9 mouse cellular contexts compared by ENCODE assay signal in genomic region chr19:46490634-46491033, GRCm38 (mm10). TPM values are rescaled to one million over a fixed set of nuclear protein-coding genes. Genes with fewer than 3 reads are reported as not detected.
DNase-seq lines count a peak whose midpoint lies in the region; ATAC-seq and TF ChIP-seq lines count a peak whose summit lies in the region.
"Had no signal": no experiment of that assay in that cellular context is flagged by ENCODE, and none has a peak within 500 bp of the region (broad histone marks: within the 10 kb centered on the region; RNA-seq: fewer than 3 reads in every experiment).

No protein-coding gene starts in this region.

- no peak overlapping the region for H3ac ChIP-seq in myocyte (ENCODE audit: control insufficient read depth, insufficient read length)

- no peaks in the 10 kb centered on the region for H3K4me1 ChIP-seq in forebrain, embryonic 14.5 days (ENCODE audit: control insufficient read depth, insufficient read depth, low read length)
- H3K4me1 ChIP-seq in forebrain, postnatal 0 days (ENCODE audit: insufficient read depth) = no peaks in the 10 kb centered on the region
- H3K4me1 ChIP-seq in midbrain, embryonic 11.5 days (ENCODE audit: control insufficient read depth, insufficient read depth, low read length) = peaks cover 2% of the 10 kb centered on the region; the same call in 1 of the 2 replicates
- no peaks in the 10 kb centered on the region for H3K4me1 ChIP-seq in midbrain, embryonic 16.5 days (ENCODE audit: control insufficient read depth, insufficient read depth, low read length)

- H3K9me3 ChIP-seq in forebrain, embryonic 14.5 days (replicated peaks; ENCODE audit: control insufficient read depth, low read length) = no peaks in the 10 kb centered on the region
- H3K9me3 ChIP-seq in forebrain, postnatal 0 days (ENCODE audit: low read length) = no peaks in the 10 kb centered on the region
- no peaks in the 10 kb centered on the region for H3K9me3 ChIP-seq in midbrain, embryonic 11.5 days (ENCODE audit: control insufficient read depth, low read length)
- no peaks in the 10 kb centered on the region for H3K9me3 ChIP-seq in midbrain, embryonic 16.5 days (replicated peaks; ENCODE audit: control insufficient read depth, low read length, poor library complexity, severe bottlenecking)
- H3K9me3 ChIP-seq: liver, embryonic 15.5 days had no signal

- WGBS in forebrain, embryonic 14.5 days = 14% methylated on average over 2 of the region's 2 CpGs
- WGBS in forebrain, postnatal 0 days = 0% methylated on average over 2 of the region's 2 CpGs
- 3% methylated on average over 2 of the region's 2 CpGs for WGBS in midbrain, embryonic 11.5 days
- 2% methylated on average over 2 of the region's 2 CpGs for WGBS in midbrain, embryonic 16.5 days

- H3K4me3 ChIP-seq in forebrain, embryonic 14.5 days (ENCODE audit: low read depth, low read length) = no peak overlapping the region
- H3K4me3 ChIP-seq in forebrain, postnatal 0 days (ENCODE audit: low read depth, low read length) = no peak overlapping the region
- no peak overlapping the region for H3K4me3 ChIP-seq in midbrain, embryonic 11.5 days (ENCODE audit: low read depth, low read length)
- H3K4me3 ChIP-seq in midbrain, embryonic 16.5 days (ENCODE audit: low read depth, low read length) = no peak overlapping the region
- H3K4me3 ChIP-seq in myocyte = no peak overlapping the region
- H3K4me3 ChIP-seq: liver, embryonic 15.5 days had no signal

- peak; percentile 55 for DNase-seq in forebrain, embryonic 14.5 days (ENCODE audit: low spot score)
- DNase-seq in forebrain, postnatal 0 days = no peak
- no peak for DNase-seq in midbrain, embryonic 11.5 days (ENCODE audit: low spot score, missing footprints)
- peak; percentile 58 for DNase-seq in gastrocnemius, postnatal 25 days
- DNase-seq in right cerebral cortex, postnatal 36 days (ENCODE audit: low spot score in 2 of 2) = no peak
- DNase-seq in right cerebral cortex, postnatal 14 days = no peak

- ATAC-seq in forebrain, embryonic 14.5 days = 0 out of 2 replicates have a peak, but pooled peaks have one; percentile 26
- ATAC-seq in forebrain, postnatal 0 days = no peak
- peak; percentile 38; the same call in 1 of the 2 replicates for ATAC-seq in midbrain, embryonic 11.5 days (ENCODE audit: low FRiP score)
- no peak for ATAC-seq in midbrain, embryonic 16.5 days

- H3K27me3 ChIP-seq in forebrain, embryonic 14.5 days (replicated peaks; ENCODE audit: control insufficient read depth, insufficient read depth, low read length) = no peaks in the 10 kb centered on the region
- no peaks in the 10 kb centered on the region for H3K27me3 ChIP-seq in forebrain, postnatal 0 days (ENCODE audit: insufficient read depth, low read length)
- no peaks in the 10 kb centered on the region for H3K27me3 ChIP-seq in midbrain, embryonic 11.5 days (ENCODE audit: control insufficient read depth, insufficient read depth, low read length)
- no peaks in the 10 kb centered on the region for H3K27me3 ChIP-seq in midbrain, embryonic 16.5 days (ENCODE audit: control insufficient read depth, insufficient read depth, low read depth, low read length)
- no peaks in the 10 kb centered on the region for H3K27me3 ChIP-seq in myocyte (ENCODE audit: control insufficient read depth, insufficient read depth, insufficient read length)
- H3K27me3 ChIP-seq: liver, embryonic 15.5 days had no signal

- no peak overlapping the region for H3K27ac ChIP-seq in forebrain, embryonic 14.5 days (ENCODE audit: low read depth, low read length)
- no peak overlapping the region for H3K27ac ChIP-seq in forebrain, postnatal 0 days (ENCODE audit: low read depth, low read length)
- no peak overlapping the region for H3K27ac ChIP-seq in midbrain, embryonic 11.5 days (ENCODE audit: low read depth, low read length)
- no peak overlapping the region for H3K27ac ChIP-seq in midbrain, embryonic 16.5 days (ENCODE audit: low read length)
- H3K27ac ChIP-seq: liver, embryonic 15.5 days had no signal

- TF ChIP-seq POLR2A in myocyte (IDR thresholded peaks at IDR 0.05; ENCODE audit: insufficient read length, low read depth) = no peak

- H3K79me2 ChIP-seq in myocyte (ENCODE audit: control insufficient read depth, insufficient read depth) = no peaks in the 10 kb centered on the region

- no peak overlapping the region for H3K4me2 ChIP-seq in forebrain, embryonic 14.5 days (ENCODE audit: low read length)
- no peak overlapping the region for H3K4me2 ChIP-seq in forebrain, postnatal 0 days (ENCODE audit: low read depth)
- no peak overlapping the region for H3K4me2 ChIP-seq in midbrain, embryonic 11.5 days
- no peak overlapping the region for H3K4me2 ChIP-seq in midbrain, embryonic 16.5 days (ENCODE audit: low read length)
- peak overlapping the region; percentile 38 for H3K4me2 ChIP-seq in myocyte (ENCODE audit: low read depth)
- H3K4me2 ChIP-seq: liver, embryonic 15.5 days had no signal

- no peak overlapping the region for H3K9ac ChIP-seq in forebrain, embryonic 14.5 days (ENCODE audit: low read length)
- no peak overlapping the region for H3K9ac ChIP-seq in forebrain, postnatal 0 days
- no peak overlapping the region for H3K9ac ChIP-seq in midbrain, embryonic 11.5 days (ENCODE audit: low read length)
- H3K9ac ChIP-seq in midbrain, embryonic 16.5 days (ENCODE audit: low read depth, low read length) = no peak overlapping the region
- H3K9ac ChIP-seq: liver, embryonic 15.5 days had no signal

- H3K36me3 ChIP-seq in forebrain, embryonic 14.5 days (ENCODE audit: control insufficient read depth, insufficient read depth, low read length) = peaks cover 14% of the 10 kb centered on the region
- H3K36me3 ChIP-seq in forebrain, postnatal 0 days (ENCODE audit: insufficient read depth) = peaks cover 12% of the 10 kb centered on the region; the same call in 1 of the 2 replicates
- 0 out of 2 replicates have a peak, but pooled peaks cover 2% of the 10 kb centered on the region for H3K36me3 ChIP-seq in midbrain, embryonic 11.5 days (ENCODE audit: control insufficient read depth, insufficient read depth, low read length)
- peaks cover 5% of the 10 kb centered on the region; the same call in 1 of the 2 replicates for H3K36me3 ChIP-seq in midbrain, embryonic 16.5 days (ENCODE audit: control insufficient read depth, insufficient read depth, low read length)
- no peaks in the 10 kb centered on the region for H3K36me3 ChIP-seq in myocyte (ENCODE audit: control insufficient read depth, insufficient read depth)
- H3K36me3 ChIP-seq: liver, embryonic 15.5 days had no signal

- no peak for TF ChIP-seq CTCF in forebrain, postnatal 0 days (IDR thresholded peaks at IDR 0.05; ENCODE audit: low read depth)

TF ChIP-seq in myocyte, 11 proteins besides CTCF, POLR2A, EP300 and RAD21:
- peak; percentile 38 for TF ChIP-seq POLR2AphosphoS2 (IDR thresholded peaks at IDR 0.05; ENCODE audit: insufficient read length, low read depth)
- peak; percentile 71 for TF ChIP-seq TCF3 (IDR thresholded peaks at IDR 0.05; ENCODE audit: insufficient read length, low read depth)
- peak; percentile 70 for TF ChIP-seq TCF12 (IDR thresholded peaks at IDR 0.05; ENCODE audit: insufficient read depth, poor library complexity, severe bottlenecking)
- TF ChIP-seq MYOG (IDR thresholded peaks at IDR 0.05; ENCODE audit: control insufficient read depth in 1 of 3, insufficient read depth in 1 of 3, insufficient read length in 2 of 3, low read depth in 2 of 3) = peak in 2 of 3 experiments; percentile 64 to 96
- no peak for TF ChIP-seq CEBPB (IDR thresholded peaks at IDR 0.05; ENCODE audit: insufficient read depth, poor library complexity, severe bottlenecking)
- TF ChIP-seq MYOD1 (IDR thresholded peaks at IDR 0.05; ENCODE audit: control insufficient read depth in 1 of 3, insufficient read length in 2 of 3, low read depth in 2 of 3) = peak; percentile 33 to 94 (median 81)
- peak; percentile 5 for TF ChIP-seq SRF (IDR thresholded peaks at IDR 0.05; ENCODE audit: control insufficient read depth, insufficient read length, low read depth)
- TF ChIP-seq REST (IDR thresholded peaks at IDR 0.05; ENCODE audit: insufficient read depth, insufficient read length) = no peak

RNA-seq across cellular contexts. Expression of gene Trim8, which starts 10.9 kb away (rescaled TPM):
- 23.0 and 24.8 TPM in 2 replicates for polyA plus RNA-seq in forebrain, embryonic 14.5 days (2014; fragmentation: Nextera tagmentation; extraction: Ambion mirVana)
- total RNA-seq in forebrain, postnatal 0 days (2014; rRNA removed) = 68.6 and 76.5 TPM in 2 replicates
- 25.9 and 28.2 TPM in 2 replicates for polyA plus RNA-seq in forebrain, postnatal 0 days (2015; fragmentation: Nextera tagmentation; extraction: Ambion mirVana)
- 28.6 and 31.7 TPM in 2 replicates for polyA plus RNA-seq in midbrain, embryonic 11.5 days (2014; fragmentation: Nextera tagmentation; extraction: Ambion mirVana)
- polyA plus RNA-seq in midbrain, embryonic 16.5 days (2015; fragmentation: Nextera tagmentation; extraction: Ambion mirVana) = 25.9 and 26.8 TPM in 2 replicates
- 10 to 100 TPM; 19.1 to 20.6 TPM for total RNA-seq in gastrocnemius, postnatal 25 days (2021)
- polyA plus RNA-seq in myocyte (2012; fragmentation: generic; extraction: Trizol) = 42.3 TPM

Comparison
In these comparisons a context has a peak if more than half of its experiments do, and no peak if none do; other contexts are left out.
1. ATAC-seq: peak in forebrain, embryonic 14.5 days (single experiment) and midbrain, embryonic 11.5 days (single experiment); none in forebrain, postnatal 0 days (single experiment) and midbrain, embryonic 16.5 days (single experiment).
2. DNase-seq: peak in forebrain, embryonic 14.5 days (single experiment) and gastrocnemius, postnatal 25 days (single experiment); none in forebrain, postnatal 0 days (single experiment), midbrain, embryonic 11.5 days (single experiment), right cerebral cortex, postnatal 36 days (0 of 2) and right cerebral cortex, postnatal 14 days (single experiment).